Mouse (Mus musculus) lung, postnatal 0 days (tissue): Measurements from ENCODE around the gene Nr3c2. TPM values are rescaled to one million over a fixed set of nuclear protein-coding genes. Genes with fewer than 3 reads are reported as not detected.

Experiments
- ATAC-seq: fragments of 200-750 bp; cut with Nextera tagmentation; 2 replicates; pipeline ENCODE4 v1.8.0; 2017; ENCODE audit warnings: moderate library complexity
- DNase-seq: peaks from one replicate; pipeline ENCODE4 v3.0.0-alpha.2; 2016; ENCODE audit warnings: low spot score
- H3K27ac ChIP-seq: fragments of 300-500 bp; sonication (generic); 2 replicates; pipeline ENCODE4 v1.5.1; 2014; ENCODE audit warnings: antibody characterized with exemption, mild to moderate bottlenecking, low read length, mixed read lengths
- H3K27me3 ChIP-seq: fragments of 300-500 bp; sonication (generic); replicated peaks from 2 replicates; pipeline ENCODE4 v1.6.1; 2014; ENCODE audit warnings: low read length, mixed read lengths; ENCODE audit not compliant: insufficient read depth
- H3K36me3 ChIP-seq: fragments of 300-500 bp; sonication (generic); 2 replicates; pipeline ENCODE4 v1.6.1; 2014; ENCODE audit warnings: low read length, mixed read lengths; ENCODE audit not compliant: insufficient read depth
- H3K4me1 ChIP-seq: fragments of 300-500 bp; sonication (generic); 2 replicates; pipeline ENCODE4 v1.6.1; 2014; ENCODE audit warnings: antibody characterized with exemption, low read depth, low read length, mixed read lengths; ENCODE audit not compliant: insufficient read depth
- H3K4me2 ChIP-seq: fragments of 300-500 bp; sonication (generic); replicated peaks from 2 replicates; pipeline ENCODE4 v1.6.1; 2014; ENCODE audit warnings: low read depth, mild to moderate bottlenecking, low read length, moderate library complexity, mixed read lengths
- H3K4me3 ChIP-seq: fragments of 300-500 bp; sonication (generic); 2 replicates; pipeline ENCODE4 v1.5.1; 2014; ENCODE audit warnings: low read depth, low read length
- H3K9ac ChIP-seq: fragments of 300-500 bp; sonication (generic); replicated peaks from 2 replicates; pipeline ENCODE4 v1.6.1; 2014; ENCODE audit warnings: low read depth, mild to moderate bottlenecking
- H3K9me3 ChIP-seq: fragments of 300-500 bp; sonication (generic); 2 replicates; pipeline ENCODE4 v1.6.1; 2016; ENCODE audit warnings: low read length, mixed read lengths
- CTCF ChIP-seq: IDR thresholded peaks from 2 replicates; pipeline ENCODE4 v1.5.1; 2016; ENCODE audit warnings: antibody characterized with exemption, mild to moderate bottlenecking
- EP300 ChIP-seq: IDR thresholded peaks from 2 replicates; pipeline ENCODE4 v1.6.1; 2016; ENCODE audit warnings: antibody characterized with exemption, mild to moderate bottlenecking, control low read depth
- WGBS: fragments of 180-500 bp; shearing (Covaris S2); extraction: QIAGEN DNeasy Blood & Tissue Kit; methylation state at CpG from one replicate; pipeline ENCODE4 v1.1.7; 2014; 5-methylcytosine and 5-hydroxymethylcytosine counted together
- polyA plus RNA-seq: library from polyadenylated mRNA; unstranded; fragments of >200 nt; fragmentation: Nextera tagmentation; extraction: Ambion mirVana; gene quantifications from 2 replicates; pipeline ENCODE4 v1.2.1, GENCODE M21; 2015

Gene Nr3c2
- polyA plus RNA-seq, 1 experiment from 2014 or later = 1.6 TPM

GRCm38 (mm10) chr8:77082687-77083086 lies 183.4 kb downstream of the Nr3c2 start:
- H3K4me1 ChIP-seq = no peaks in the 10 kb centered on the region
- TF ChIP-seq CTCF (no peak), EP300 (no peak)
- WGBS = 57% methylated on average over 4 of the region's 4 CpGs
- no peak for DNase-seq
- no peaks in the 10 kb centered on the region for H3K27me3 ChIP-seq
- H3K9ac ChIP-seq = no peak overlapping the region
- no peaks in the 10 kb centered on the region for H3K36me3 ChIP-seq
- no peak overlapping the region for H3K4me3 ChIP-seq
- H3K27ac ChIP-seq = no peak overlapping the region
- H3K4me2 ChIP-seq = no peak overlapping the region
- no peaks in the 10 kb centered on the region for H3K9me3 ChIP-seq
- no peak for ATAC-seq

GRCm38 (mm10) chr8:77086036-77086435 lies 186.8 kb downstream of the Nr3c2 start:
- H3K4me3 ChIP-seq = no peak overlapping the region
- H3K4me1 ChIP-seq = no peaks in the 10 kb centered on the region
- H3K27ac ChIP-seq = no peak overlapping the region
- no peaks in the 10 kb centered on the region for H3K9me3 ChIP-seq
- no peaks in the 10 kb centered on the region for H3K36me3 ChIP-seq
- no peaks in the 10 kb centered on the region for H3K27me3 ChIP-seq
- no peak for ATAC-seq
- TF ChIP-seq EP300 (no peak), CTCF (no peak)
- no peak for DNase-seq
- WGBS = 54% methylated on average over 8 of the region's 8 CpGs
- H3K4me2 ChIP-seq = no peak overlapping the region
- H3K9ac ChIP-seq = no peak overlapping the region

- Histone ChIP-seq H3K4me1 (no peaks in the 10 kb centered on the region; the same call in 1 of the 2 replicates), H3K27me3 (no peaks in the 10 kb centered on the region), H3K4me2 (no peak overlapping the region), H3K27ac (no peak overlapping the region), H3K9ac (no peak overlapping the region), H3K9me3 (no peaks in the 10 kb centered on the region), H3K36me3 (no peaks in the 10 kb centered on the region), H3K4me3 (no peak overlapping the region)
- ATAC-seq (no peak), DNase-seq (no peak)
- TF ChIP-seq CTCF (no peak), EP300 (no peak)
- WGBS = 20% methylated on average over 4 of the region's 4 CpGs
Observed at GRCm38 (mm10) chr8:77096721-77097120, 197.5 kb downstream of the Nr3c2 start.

- WGBS = 86% methylated on average over 10 of the region's 10 CpGs
Observed at GRCm38 (mm10) chr8:77098101-77098500, 198.9 kb downstream of the Nr3c2 start.

GRCm38 (mm10) chr8:77100370-77100769 lies 201.1 kb downstream of the Nr3c2 start:
- DNase-seq (no peak), ATAC-seq (no peak)
- Histone ChIP-seq H3K4me1 (no peaks in the 10 kb centered on the region; the same call in 1 of the 2 replicates), H3K27me3 (no peaks in the 10 kb centered on the region), H3K9ac (no peak overlapping the region), H3K36me3 (no peaks in the 10 kb centered on the region), H3K9me3 (no peaks in the 10 kb centered on the region), H3K4me2 (no peak overlapping the region), H3K27ac (no peak overlapping the region), H3K4me3 (no peak overlapping the region)
- 58% methylated on average over 2 of the region's 2 CpGs for WGBS
- TF ChIP-seq EP300 (no peak), CTCF (no peak)

More at GRCm38 (mm10) chr8:77098101-77098500, 198.9 kb downstream of the Nr3c2 start:
- Histone ChIP-seq H3K4me2 (no peak overlapping the region), H3K4me3 (no peak overlapping the region), H3K27ac (no peak overlapping the region), H3K9me3 (no peaks in the 10 kb centered on the region), H3K9ac (no peak overlapping the region), H3K27me3 (no peaks in the 10 kb centered on the region), H3K4me1 (no peaks in the 10 kb centered on the region; the same call in 1 of the 2 replicates), H3K36me3 (no peaks in the 10 kb centered on the region)
- TF ChIP-seq CTCF (no peak), EP300 (no peak)
- ATAC-seq = no peak
- no peak for DNase-seq

GRCm38 (mm10) chr8:77102879-77103278 lies 203.6 kb downstream of the Nr3c2 start:
- no peaks in the 10 kb centered on the region for H3K9me3 ChIP-seq
- H3K4me2 ChIP-seq = no peak overlapping the region
- TF ChIP-seq CTCF = no peak
- no peak for TF ChIP-seq EP300
- H3K36me3 ChIP-seq = no peaks in the 10 kb centered on the region
- H3K27ac ChIP-seq = no peak overlapping the region
- DNase-seq (no peak), ATAC-seq (no peak)
- no peaks in the 10 kb centered on the region; the same call in 1 of the 2 replicates for H3K4me1 ChIP-seq
- H3K4me3 ChIP-seq = no peak overlapping the region
- no peak overlapping the region for H3K9ac ChIP-seq
- 84% methylated on average over 7 of the region's 7 CpGs for WGBS
- H3K27me3 ChIP-seq = no peaks in the 10 kb centered on the region

GRCm38 (mm10) chr8:77112719-77113118 lies 213.5 kb downstream of the Nr3c2 start:
- no peaks in the 10 kb centered on the region for H3K36me3 ChIP-seq
- DNase-seq (no peak), ATAC-seq (no peak)
- no peaks in the 10 kb centered on the region for H3K9me3 ChIP-seq
- H3K9ac ChIP-seq = no peak overlapping the region
- H3K27me3 ChIP-seq = no peaks in the 10 kb centered on the region
- H3K4me3 ChIP-seq = no peak overlapping the region
- H3K4me2 ChIP-seq = no peak overlapping the region
- H3K27ac ChIP-seq = no peak overlapping the region
- no peaks in the 10 kb centered on the region for H3K4me1 ChIP-seq
- TF ChIP-seq EP300 (no peak), CTCF (no peak)
- 89% methylated on average over 2 of the region's 2 CpGs for WGBS
